Mouse (Mus musculus) lung, embryonic 15.5 days (tissue): ENCODE data around the gene Mecr. TPM values are rescaled to one million over a fixed set of nuclear protein-coding genes. Genes with fewer than 3 reads are reported as not detected.

ENCODE experiments used
- ATAC-seq: fragments of 200-750 bp; cut with Nextera tagmentation; 2 replicates; pipeline ENCODE4 v1.8.0; 2017; ENCODE audit warnings: moderate number of reproducible peaks, borderline replicate concordance; ENCODE audit not compliant: low FRiP score, low TSS enrichment; ENCODE audit errors: extremely low read depth
- H3K27ac ChIP-seq: fragments of 300-500 bp; sonication (generic); 2 replicates; pipeline ENCODE4 v1.5.1; 2015; ENCODE audit warnings: moderate library complexity, mild to moderate bottlenecking, inconsistent platforms
- H3K27me3 ChIP-seq: fragments of 300-500 bp; sonication (generic); 2 replicates; pipeline ENCODE4 v1.6.1; 2015; ENCODE audit warnings: inconsistent platforms
- H3K36me3 ChIP-seq: fragments of 300-500 bp; sonication (generic); 2 replicates; pipeline ENCODE4 v1.6.1; 2015; ENCODE audit warnings: inconsistent platforms
- H3K4me1 ChIP-seq: fragments of 300-500 bp; sonication (generic); 2 replicates; pipeline ENCODE4 v1.6.1; 2015; ENCODE audit warnings: inconsistent platforms
- H3K4me2 ChIP-seq: fragments of 300-500 bp; sonication (generic); 2 replicates; pipeline ENCODE4 v1.6.1; 2015; ENCODE audit warnings: inconsistent platforms, mild to moderate bottlenecking, moderate library complexity
- H3K4me3 ChIP-seq: fragments of 300-500 bp; sonication (generic); 2 replicates; pipeline ENCODE4 v1.5.1; 2015; ENCODE audit warnings: mild to moderate bottlenecking, inconsistent platforms
- H3K9ac ChIP-seq: fragments of 300-500 bp; sonication (generic); 2 replicates; pipeline ENCODE4 v1.6.1; 2015; ENCODE audit warnings: inconsistent platforms
- H3K9me3 ChIP-seq: fragments of 300-500 bp; sonication (generic); 2 replicates; pipeline ENCODE4 v1.6.1; 2016; ENCODE audit warnings: inconsistent platforms
- WGBS: fragments of 180-500 bp; shearing (Covaris S2); methylation state at CpG from one replicate; pipeline ENCODE4 v1.1.7; 2015; 5-methylcytosine and 5-hydroxymethylcytosine counted together
- polyA plus RNA-seq: library from polyadenylated mRNA; unstranded; fragments of >200 nt; fragmentation: Nextera tagmentation; extraction: Ambion mirVana; gene quantifications from 2 replicates; pipeline ENCODE4 v1.2.1, GENCODE M21; 2015

The Mecr gene
- polyA plus RNA-seq, 1 experiment from 2014 or later: 47.6 TPM

- no peaks in the 10 kb centered on the region for H3K36me3 ChIP-seq
- H3K4me3 ChIP-seq: peak overlapping the region; percentile 98
- no peaks in the 10 kb centered on the region for H3K9me3 ChIP-seq
- no peaks in the 10 kb centered on the region for H3K27me3 ChIP-seq
- no peak for ATAC-seq
- peaks cover 38% of the 10 kb centered on the region for H3K4me1 ChIP-seq
- H3K4me2 ChIP-seq: peak overlapping the region; percentile 65
- H3K9ac ChIP-seq: peak overlapping the region; percentile 100
- WGBS: 1% methylated on average over 20 of the region's 20 CpGs
- peak overlapping the region; percentile 100 for H3K27ac ChIP-seq
Measured at GRCm38 (mm10) chr4:131874169-131874536, 30.9 kb downstream of the Mecr start.

GRCm38 (mm10) chr4:131874567-131874966 is 31.3 kb downstream of the Mecr start:
- H3K4me2 ChIP-seq: peak overlapping the region; percentile 65
- H3K27ac ChIP-seq: peak overlapping the region; percentile 100
- 1% methylated on average over 11 of the region's 11 CpGs for WGBS
- no peaks in the 10 kb centered on the region for H3K9me3 ChIP-seq
- no peaks in the 10 kb centered on the region for H3K27me3 ChIP-seq
- peaks cover 42% of the 10 kb centered on the region for H3K4me1 ChIP-seq
- ATAC-seq: no peak
- peak overlapping the region; percentile 98 for H3K4me3 ChIP-seq
- no peaks in the 10 kb centered on the region for H3K36me3 ChIP-seq
- H3K9ac ChIP-seq: peak overlapping the region; percentile 100

GRCm38 (mm10) chr4:131875242-131875641 is 32.0 kb downstream of the Mecr start:
- peak overlapping the region; percentile 100 for H3K9ac ChIP-seq
- no peaks in the 10 kb centered on the region for H3K9me3 ChIP-seq
- no peak overlapping the region for H3K27ac ChIP-seq
- no peak for ATAC-seq
- H3K4me1 ChIP-seq: peaks cover 49% of the 10 kb centered on the region
- WGBS: 25% methylated on average over 3 of the region's 3 CpGs
- peak overlapping the region; percentile 98 for H3K4me3 ChIP-seq
- no peaks in the 10 kb centered on the region for H3K36me3 ChIP-seq
- peak overlapping the region; percentile 65 for H3K4me2 ChIP-seq
- H3K27me3 ChIP-seq: no peaks in the 10 kb centered on the region

GRCm38 (mm10) chr4:131876836-131877235 is 33.6 kb downstream of the Mecr start:
- no peak overlapping the region for H3K4me3 ChIP-seq
- no peak for ATAC-seq
- no peak overlapping the region for H3K9ac ChIP-seq
- peaks cover 62% of the 10 kb centered on the region for H3K4me1 ChIP-seq
- H3K9me3 ChIP-seq: no peaks in the 10 kb centered on the region
- H3K27ac ChIP-seq: no peak overlapping the region
- no peaks in the 10 kb centered on the region for H3K36me3 ChIP-seq
- 32% methylated on average over 2 of the region's 2 CpGs for WGBS
- H3K27me3 ChIP-seq: no peaks in the 10 kb centered on the region
- peak overlapping the region; percentile 33 for H3K4me2 ChIP-seq

GRCm38 (mm10) chr4:131879692-131880091 is 36.4 kb downstream of the Mecr start:
- no peak for ATAC-seq
- Histone ChIP-seq H3K9me3 (no peaks in the 10 kb centered on the region), H3K27ac (no peak overlapping the region), H3K4me2 (no peak overlapping the region), H3K9ac (no peak overlapping the region), H3K27me3 (no peaks in the 10 kb centered on the region), H3K36me3 (peaks cover 6% of the 10 kb centered on the region; the same call in 1 of the 2 replicates), H3K4me1 (peaks cover 67% of the 10 kb centered on the region), H3K4me3 (no peak overlapping the region)
- 73% methylated on average over 1 of the region's 1 CpGs for WGBS

- Histone ChIP-seq H3K4me3 (no peak overlapping the region), H3K27ac (no peak overlapping the region), H3K9ac (no peak overlapping the region), H3K36me3 (peaks cover 21% of the 10 kb centered on the region), H3K4me2 (no peak overlapping the region), H3K4me1 (peaks cover 52% of the 10 kb centered on the region), H3K9me3 (no peaks in the 10 kb centered on the region), H3K27me3 (no peaks in the 10 kb centered on the region)
- 61% methylated on average over 7 of the region's 7 CpGs for WGBS
- no peak for ATAC-seq
Measured at GRCm38 (mm10) chr4:131881306-131881705, 38.0 kb downstream of the Mecr start.

- 61% methylated on average over 6 of the region's 6 CpGs for WGBS
- peaks cover 29% of the 10 kb centered on the region for H3K36me3 ChIP-seq
- no peaks in the 10 kb centered on the region for H3K27me3 ChIP-seq
- H3K9me3 ChIP-seq: no peaks in the 10 kb centered on the region
- no peak overlapping the region for H3K9ac ChIP-seq
- no peak overlapping the region for H3K27ac ChIP-seq
- no peak overlapping the region for H3K4me2 ChIP-seq
- H3K4me1 ChIP-seq: peaks cover 35% of the 10 kb centered on the region
- H3K4me3 ChIP-seq: no peak overlapping the region
- no peak for ATAC-seq
Measured at GRCm38 (mm10) chr4:131883571-131883970, 40.3 kb downstream of the Mecr start.

GRCm38 (mm10) chr4:131885376-131885775 is 42.1 kb downstream of the Mecr start:
- H3K27ac ChIP-seq: no peak overlapping the region
- no peak for ATAC-seq
- WGBS: 66% methylated on average over 6 of the region's 6 CpGs
- H3K4me1 ChIP-seq: peaks cover 23% of the 10 kb centered on the region; the same call in 1 of the 2 replicates
- no peak overlapping the region for H3K4me3 ChIP-seq
- peaks cover 34% of the 10 kb centered on the region for H3K36me3 ChIP-seq
- no peak overlapping the region for H3K9ac ChIP-seq
- H3K27me3 ChIP-seq: no peaks in the 10 kb centered on the region
- H3K9me3 ChIP-seq: no peaks in the 10 kb centered on the region
- no peak overlapping the region for H3K4me2 ChIP-seq

GRCm38 (mm10) chr4:131888564-131888963 is 45.3 kb downstream of the Mecr start:
- H3K9ac ChIP-seq: no peak overlapping the region
- 74% methylated on average over 1 of the region's 1 CpGs for WGBS
- H3K36me3 ChIP-seq: peaks cover 57% of the 10 kb centered on the region
- H3K27me3 ChIP-seq: no peaks in the 10 kb centered on the region
- 0 out of 2 replicates have a peak, but pooled peaks cover 4% of the 10 kb centered on the region for H3K4me1 ChIP-seq
- H3K9me3 ChIP-seq: no peaks in the 10 kb centered on the region
- ATAC-seq: no peak
- no peak overlapping the region for H3K4me2 ChIP-seq
- H3K27ac ChIP-seq: no peak overlapping the region
- H3K4me3 ChIP-seq: no peak overlapping the region

GRCm38 (mm10) chr4:131890692-131891091 is 47.4 kb downstream of the Mecr start:
- Histone ChIP-seq H3K27ac (no peak overlapping the region), H3K4me3 (no peak overlapping the region), H3K36me3 (peaks cover 60% of the 10 kb centered on the region), H3K4me1 (no peaks in the 10 kb centered on the region), H3K27me3 (no peaks in the 10 kb centered on the region), H3K9me3 (no peaks in the 10 kb centered on the region), H3K9ac (no peak overlapping the region), H3K4me2 (no peak overlapping the region)
- no peak for ATAC-seq
- 82% methylated on average over 3 of the region's 3 CpGs for WGBS

GRCm38 (mm10) chr4:131897109-131897508 is 53.8 kb downstream of the Mecr start:
- 90% methylated on average over 5 of the region's 5 CpGs for whole genome bisulfite sequencing
- no peak overlapping the region for H3K4me3 ChIP-seq
- H3K4me1 ChIP-seq: no peaks in the 10 kb centered on the region
- ATAC-seq: no peak
- no peak overlapping the region for H3K27ac ChIP-seq
- no peaks in the 10 kb centered on the region for H3K9me3 ChIP-seq
- H3K9ac ChIP-seq: no peak overlapping the region
- no peak overlapping the region for H3K4me2 ChIP-seq
- no peaks in the 10 kb centered on the region for H3K27me3 ChIP-seq
- H3K36me3 ChIP-seq: peaks cover 83% of the 10 kb centered on the region

GRCm38 (mm10) chr4:131897787-131898186 is 54.5 kb downstream of the Mecr start:
- 88% methylated on average over 8 of the region's 8 CpGs for WGBS
- H3K27ac ChIP-seq: no peak overlapping the region
- no peaks in the 10 kb centered on the region for H3K9me3 ChIP-seq
- H3K9ac ChIP-seq: no peak overlapping the region
- no peaks in the 10 kb centered on the region for H3K4me1 ChIP-seq
- no peak overlapping the region for H3K4me3 ChIP-seq
- no peak overlapping the region for H3K4me2 ChIP-seq
- no peaks in the 10 kb centered on the region for H3K27me3 ChIP-seq
- no peak for ATAC-seq
- peaks cover 83% of the 10 kb centered on the region for H3K36me3 ChIP-seq
